Mouse (Mus musculus): ENCODE data around the gene Lrrc20.

GRCm38 (mm10) chr10:61509873-61510272 is 34.3 kb downstream of the Lrrc20 start:
- TF ChIP-seq POLR2A (IDR thresholded peaks at IDR 0.05; ENCODE audit: low read depth, low read length) (no peak), CTCF (IDR thresholded peaks at IDR 0.05; ENCODE audit: extremely low read depth, insufficient read length, insufficient replicate concordance, low read depth, low read length) (no peak)

Measured in small intestine, adult 2 months (tissue).